Mouse (Mus musculus) neural tube, embryonic 12.5 days (tissue): ENCODE data around the gene Cdh22. TPM values are rescaled to one million over a fixed set of nuclear protein-coding genes. Genes with fewer than 3 reads are reported as not detected.

Experiments
- ATAC-seq: fragments of 200-750 bp; cut with Nextera tagmentation; 2 replicates; pipeline ENCODE4 v1.8.0; 2017; ENCODE audit warnings: low read depth, mild to moderate bottlenecking, moderate TSS enrichment, moderate library complexity; ENCODE audit not compliant: low FRiP score
- H3K27ac ChIP-seq: fragments of 300-500 bp; sonication (generic); 2 replicates; pipeline ENCODE4 v1.5.1; 2016
- H3K27me3 ChIP-seq: fragments of 300-500 bp; sonication (generic); replicated peaks from 2 replicates; pipeline ENCODE4 v1.6.1; 2016; ENCODE audit warnings: mild to moderate bottlenecking
- H3K36me3 ChIP-seq: fragments of 300-500 bp; sonication (generic); 2 replicates; pipeline ENCODE4 v1.6.1; 2016; ENCODE audit warnings: mild to moderate bottlenecking
- H3K4me1 ChIP-seq: fragments of 300-500 bp; sonication (generic); 2 replicates; pipeline ENCODE4 v1.6.1; 2016
- H3K4me2 ChIP-seq: fragments of 300-500 bp; sonication (generic); replicated peaks from 2 replicates; pipeline ENCODE4 v1.6.1; 2016; ENCODE audit warnings: mild to moderate bottlenecking
- H3K4me3 ChIP-seq: fragments of 300-500 bp; sonication (generic); 2 replicates; pipeline ENCODE4 v1.5.1; 2016
- H3K9ac ChIP-seq: fragments of 300-500 bp; sonication (generic); 2 replicates; pipeline ENCODE4 v1.6.1; 2016; ENCODE audit warnings: mild to moderate bottlenecking
- H3K9me3 ChIP-seq: fragments of 300-500 bp; sonication (generic); 2 replicates; pipeline ENCODE4 v1.6.1; 2016; ENCODE audit warnings: mild to moderate bottlenecking
- WGBS: fragments of 180-500 bp; shearing (Covaris S2); methylation state at CpG from one replicate; pipeline ENCODE4 v1.1.7; 2016; 5-methylcytosine and 5-hydroxymethylcytosine counted together
- polyA plus RNA-seq: library from polyadenylated mRNA; unstranded; fragments of >200 nt; fragmentation: Nextera tagmentation; extraction: Ambion mirVana; gene quantifications from 2 replicates; pipeline ENCODE4 v1.2.1, GENCODE M21; 2016

Cdh22 gene
- polyA plus RNA-seq, 1 experiment from 2014 or later = 10.4 TPM

DNA sequence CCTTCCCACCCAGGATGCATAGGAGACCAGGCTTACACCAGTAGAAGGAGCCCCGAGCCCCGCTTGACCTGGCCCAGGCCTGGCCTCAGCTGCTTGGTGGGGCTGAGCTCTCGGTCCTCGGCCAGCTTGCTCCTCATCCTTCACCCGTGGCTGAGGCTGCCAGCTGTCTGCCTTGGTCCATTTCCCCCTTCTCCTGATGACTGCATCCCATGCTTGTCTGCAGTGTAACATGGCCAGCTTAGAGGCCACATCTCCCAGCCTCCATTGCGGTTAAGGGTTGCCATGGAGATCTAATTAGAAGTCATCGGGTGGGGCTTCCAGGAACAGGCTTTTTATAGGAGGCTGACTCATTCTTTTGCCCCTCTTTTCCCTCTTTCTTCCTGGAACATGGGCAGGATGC is 29.2 kb upstream of the Cdh22 start:
- ATAC-seq = no peak; the same call in 1 of the 2 replicates
- no peak overlapping the region for H3K9ac ChIP-seq

DNA sequence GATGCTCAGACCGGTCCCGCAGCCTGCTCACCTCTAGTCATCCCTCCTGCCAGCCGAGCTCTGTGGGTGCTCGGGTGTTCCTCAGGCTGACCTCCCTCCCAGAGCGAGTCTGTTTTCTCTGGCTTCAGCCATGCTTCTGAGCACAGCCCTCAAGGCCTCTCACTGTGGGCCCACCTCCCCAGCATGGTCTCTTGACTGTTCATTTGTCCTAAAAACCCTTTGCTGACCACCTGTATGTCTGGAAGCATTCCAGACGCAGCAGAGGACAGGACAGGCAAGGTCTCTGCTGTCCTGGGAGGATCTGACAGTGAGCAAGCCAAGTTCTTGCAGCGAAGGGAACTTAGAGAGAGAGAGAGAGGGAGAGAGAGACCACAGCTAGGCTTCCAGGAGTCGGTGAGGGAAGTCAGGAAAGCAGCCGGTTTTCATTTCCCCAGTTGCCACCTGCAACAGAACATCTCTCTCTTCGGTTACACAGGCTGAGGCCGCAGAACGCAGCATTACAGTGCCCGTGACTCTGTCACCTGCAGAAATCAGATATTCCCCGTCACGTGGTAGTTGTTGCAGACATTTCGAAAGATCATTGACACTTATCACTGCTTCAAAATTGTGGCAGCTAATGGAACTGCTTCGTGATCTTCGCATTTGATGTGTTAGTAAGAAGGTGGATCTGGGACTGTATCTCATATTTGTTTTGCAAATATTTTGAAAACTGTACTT is 27.8 kb upstream of the Cdh22 start:
- H3K4me2 ChIP-seq = no peak overlapping the region
- ATAC-seq = no peak
- H3K9ac ChIP-seq = no peak overlapping the region
- 67% methylated on average over 18 of the region's 18 CpGs for WGBS
- H3K27me3 ChIP-seq = peaks cover 27% of the 10 kb centered on the region
- H3K27ac ChIP-seq = no peak overlapping the region
- H3K4me3 ChIP-seq = no peak overlapping the region
- H3K9me3 ChIP-seq = no peaks in the 10 kb centered on the region
- no peaks in the 10 kb centered on the region for H3K36me3 ChIP-seq
- peaks cover 31% of the 10 kb centered on the region; the same call in 1 of the 2 replicates for H3K4me1 ChIP-seq

More for the DNA sequence above, 29.2 kb upstream of the Cdh22 start:
- no peak overlapping the region for H3K4me2 ChIP-seq
- H3K36me3 ChIP-seq = no peaks in the 10 kb centered on the region
- WGBS = 54% methylated on average over 7 of the region's 7 CpGs
- peaks cover 31% of the 10 kb centered on the region; the same call in 1 of the 2 replicates for H3K4me1 ChIP-seq
- H3K9me3 ChIP-seq = no peaks in the 10 kb centered on the region
- H3K27ac ChIP-seq = no peak overlapping the region
- H3K27me3 ChIP-seq = peaks cover 25% of the 10 kb centered on the region
- no peak overlapping the region for H3K4me3 ChIP-seq

DNA sequence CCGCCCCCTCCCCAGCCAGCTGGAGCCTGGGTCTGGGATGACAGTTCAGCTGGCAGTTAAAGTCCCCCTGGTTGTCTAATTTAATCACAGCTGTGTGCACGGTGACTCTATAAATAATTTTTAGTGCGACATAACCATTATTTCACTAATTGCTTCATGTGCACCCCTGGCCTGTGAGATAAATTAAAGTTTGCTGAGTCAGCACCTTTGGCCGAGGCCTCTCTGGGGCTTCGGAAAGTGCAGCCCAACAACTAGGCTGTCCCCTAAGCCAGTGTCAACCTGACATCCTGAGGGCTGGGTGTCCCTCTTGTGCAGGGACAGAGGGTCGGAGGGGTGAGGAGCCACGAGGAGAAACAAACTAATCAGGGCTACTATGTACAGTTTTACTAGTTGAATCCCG is 25.2 kb upstream of the Cdh22 start:
- no peaks in the 10 kb centered on the region for H3K36me3 ChIP-seq
- no peak overlapping the region for H3K4me3 ChIP-seq
- ATAC-seq = no peak
- 63% methylated on average over 8 of the region's 8 CpGs for WGBS
- peaks cover 36% of the 10 kb centered on the region for H3K27me3 ChIP-seq
- H3K9ac ChIP-seq = no peak overlapping the region
- H3K4me2 ChIP-seq = no peak overlapping the region
- peaks cover 17% of the 10 kb centered on the region; the same call in 1 of the 2 replicates for H3K4me1 ChIP-seq
- H3K27ac ChIP-seq = no peak overlapping the region
- H3K9me3 ChIP-seq = no peaks in the 10 kb centered on the region

DNA sequence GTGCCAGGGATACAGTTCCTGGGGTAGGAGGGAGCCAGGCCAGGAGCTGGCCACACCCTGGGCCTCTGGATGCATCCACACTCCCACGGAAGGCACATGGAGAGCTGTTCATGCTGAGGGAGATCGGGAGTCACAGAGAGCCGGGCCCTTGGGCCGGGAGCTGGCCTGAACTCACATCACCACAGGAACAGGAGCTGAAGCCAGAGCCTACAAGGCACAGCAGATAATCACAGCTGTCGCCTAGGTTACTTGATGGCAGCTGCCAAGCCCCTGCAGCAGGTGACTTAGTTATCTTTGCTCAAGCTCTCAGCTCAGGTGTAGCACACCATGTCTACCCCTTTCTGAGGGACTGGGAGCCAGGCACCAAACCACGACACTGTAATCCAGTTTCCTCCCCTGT is 23.7 kb upstream of the Cdh22 start:
- Histone ChIP-seq H3K27ac (no peak overlapping the region), H3K27me3 (peaks cover 49% of the 10 kb centered on the region), H3K9me3 (no peaks in the 10 kb centered on the region), H3K36me3 (no peaks in the 10 kb centered on the region), H3K4me2 (no peak overlapping the region), H3K4me3 (no peak overlapping the region), H3K9ac (no peak overlapping the region), H3K4me1 (peaks cover 17% of the 10 kb centered on the region)
- WGBS = 82% methylated on average over 6 of the region's 6 CpGs
- ATAC-seq = no peak

DNA sequence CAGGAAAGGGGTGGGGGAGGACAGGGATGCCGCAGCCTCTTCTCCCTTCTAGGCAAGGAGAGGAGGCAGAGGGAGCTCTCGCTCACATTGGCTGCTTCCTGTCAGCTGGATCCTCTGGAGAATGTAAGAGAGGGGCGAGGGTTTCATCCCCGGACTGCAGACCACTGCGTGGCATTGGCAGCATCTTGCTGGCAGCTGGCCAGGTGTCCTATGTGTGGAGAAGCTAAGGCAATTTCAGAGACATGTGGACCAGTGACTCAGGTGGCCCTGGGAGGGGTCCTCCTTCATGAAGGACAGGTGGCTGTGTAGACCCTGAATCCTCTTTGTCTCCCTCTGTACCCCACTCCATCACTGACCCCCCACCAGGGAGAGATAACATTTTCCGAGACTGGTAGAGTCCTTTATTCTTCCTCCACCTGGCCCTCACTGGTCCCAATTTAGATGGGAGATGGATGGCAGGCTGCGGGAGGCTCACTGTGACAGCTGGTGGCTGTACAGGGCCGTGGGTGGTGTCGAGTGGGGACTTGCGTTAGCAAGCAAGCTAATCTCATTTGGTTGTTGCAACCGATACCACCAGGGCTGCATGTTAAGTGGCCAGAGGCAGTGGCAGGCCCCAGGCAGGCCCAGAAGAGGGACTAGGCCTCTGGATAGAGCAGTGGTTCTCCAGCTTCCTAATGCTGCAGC is 22.6 kb upstream of the Cdh22 start:
- no peaks in the 10 kb centered on the region for H3K36me3 ChIP-seq
- no peak overlapping the region for H3K4me2 ChIP-seq
- H3K4me3 ChIP-seq = no peak overlapping the region
- no peak overlapping the region for H3K27ac ChIP-seq
- no peaks in the 10 kb centered on the region for H3K9me3 ChIP-seq
- ATAC-seq = no peak
- no peak overlapping the region for H3K9ac ChIP-seq
- 53% methylated on average over 11 of the region's 11 CpGs for WGBS
- H3K4me1 ChIP-seq = peaks cover 17% of the 10 kb centered on the region
- peaks cover 55% of the 10 kb centered on the region for H3K27me3 ChIP-seq

DNA sequence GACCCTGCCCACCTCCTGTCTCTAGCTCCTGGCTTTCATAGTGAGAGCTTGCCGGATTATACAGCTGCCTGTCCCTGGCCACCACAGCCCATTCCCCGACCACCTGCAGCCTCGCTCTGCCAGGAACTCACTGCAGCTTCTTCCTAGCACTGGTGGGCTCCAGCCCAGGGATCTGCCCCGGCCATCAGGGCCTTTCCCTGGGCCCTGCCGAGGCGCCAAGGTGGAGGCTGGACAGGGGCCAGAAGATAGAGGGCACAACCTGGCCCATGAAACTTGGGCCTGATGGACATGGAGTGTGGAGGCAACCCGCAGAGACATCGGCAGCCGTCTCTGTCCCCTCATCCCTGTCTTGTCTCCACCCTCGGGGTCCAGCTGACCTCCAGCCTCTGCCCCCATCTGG is 21.6 kb upstream of the Cdh22 start:
- peaks cover 58% of the 10 kb centered on the region for H3K27me3 ChIP-seq
- H3K27ac ChIP-seq = no peak overlapping the region
- H3K4me3 ChIP-seq = no peak overlapping the region
- no peaks in the 10 kb centered on the region for H3K9me3 ChIP-seq
- WGBS = 72% methylated on average over 10 of the region's 10 CpGs
- H3K4me1 ChIP-seq = peaks cover 17% of the 10 kb centered on the region
- no peaks in the 10 kb centered on the region for H3K36me3 ChIP-seq
- H3K9ac ChIP-seq = no peak overlapping the region
- ATAC-seq = no peak
- no peak overlapping the region for H3K4me2 ChIP-seq

DNA sequence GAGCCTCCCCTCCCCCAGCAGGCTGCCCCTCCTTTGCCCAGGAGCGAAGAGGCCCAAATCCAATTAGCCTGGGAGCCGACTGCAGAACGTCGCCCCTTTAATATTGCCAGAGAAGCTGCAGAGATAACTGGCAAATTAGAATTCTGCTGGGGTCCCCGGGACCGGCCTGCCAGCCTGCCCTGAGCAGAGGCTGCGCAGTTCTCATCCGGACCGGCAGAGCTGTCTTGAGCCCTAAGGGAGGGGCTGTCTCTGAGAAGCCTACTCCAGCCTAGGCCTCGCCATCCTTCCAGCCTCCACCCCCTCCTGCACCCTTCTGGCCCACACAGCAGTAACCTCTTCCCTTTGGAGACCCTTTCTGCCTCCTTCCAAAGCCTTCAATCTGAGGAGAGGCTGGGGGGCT is 19.2 kb upstream of the Cdh22 start:
- Histone ChIP-seq H3K9me3 (no peaks in the 10 kb centered on the region), H3K4me1 (peaks cover 10% of the 10 kb centered on the region), H3K4me2 (no peak overlapping the region; the same call in 1 of the 2 replicates), H3K27ac (no peak overlapping the region), H3K4me3 (no peak overlapping the region; the same call in 1 of the 2 replicates), H3K27me3 (peaks cover 60% of the 10 kb centered on the region), H3K9ac (no peak overlapping the region), H3K36me3 (no peaks in the 10 kb centered on the region)
- WGBS = 13% methylated on average over 10 of the region's 10 CpGs
- ATAC-seq = no peak

DNA sequence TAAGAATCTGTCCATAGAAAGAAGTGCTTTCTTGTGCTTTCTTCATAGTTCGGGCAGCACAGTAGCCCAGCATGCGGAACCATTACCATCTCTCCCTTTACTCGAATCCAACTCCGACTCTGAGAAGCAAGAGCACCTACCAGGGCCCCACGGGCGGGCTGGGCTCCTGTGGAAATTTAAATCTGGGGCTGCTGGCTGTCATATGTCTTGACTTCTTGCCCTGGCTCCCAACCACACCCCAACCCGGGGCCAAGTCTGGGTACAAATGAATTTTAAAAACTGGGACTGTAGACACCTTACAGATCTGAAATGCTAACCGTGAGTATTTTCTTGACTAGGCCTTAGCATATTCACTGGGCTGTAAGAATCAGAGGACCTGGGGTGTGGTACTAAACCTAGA is 18.6 kb upstream of the Cdh22 start:
- Histone ChIP-seq H3K27me3 (peaks cover 56% of the 10 kb centered on the region), H3K4me2 (no peak overlapping the region)

DNA sequence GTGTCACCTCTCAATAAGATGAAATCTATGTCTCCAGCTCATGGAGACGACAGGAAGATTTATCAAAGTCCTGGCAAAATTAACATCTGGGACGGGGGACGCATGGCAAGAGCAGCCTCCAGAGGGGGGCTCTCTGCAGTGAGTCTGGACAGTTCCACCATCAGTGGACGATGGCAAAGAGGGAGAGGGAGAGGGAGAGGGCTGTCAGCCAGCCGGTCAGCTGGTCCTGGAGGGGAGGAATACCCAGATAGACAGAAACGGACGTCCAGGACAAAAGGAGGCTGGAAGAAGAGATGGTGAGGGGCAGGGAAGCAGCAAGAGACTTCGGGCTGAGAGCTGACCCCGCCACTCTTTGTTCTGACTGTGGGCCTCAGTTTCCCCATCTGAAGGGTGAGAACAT is 18.1 kb upstream of the Cdh22 start:
- WGBS = 57% methylated on average over 9 of the region's 9 CpGs
- Histone ChIP-seq H3K4me2 (no peak overlapping the region), H3K4me3 (no peak overlapping the region), H3K9ac (no peak overlapping the region), H3K9me3 (no peaks in the 10 kb centered on the region), H3K4me1 (peaks cover 10% of the 10 kb centered on the region), H3K36me3 (no peaks in the 10 kb centered on the region), H3K27ac (no peak overlapping the region), H3K27me3 (peaks cover 52% of the 10 kb centered on the region)
- ATAC-seq = no peak

More for the DNA sequence above, 18.6 kb upstream of the Cdh22 start:
- Histone ChIP-seq H3K9me3 (no peaks in the 10 kb centered on the region), H3K4me3 (no peak overlapping the region), H3K9ac (no peak overlapping the region), H3K36me3 (no peaks in the 10 kb centered on the region), H3K27ac (no peak overlapping the region), H3K4me1 (peaks cover 10% of the 10 kb centered on the region)
- 76% methylated on average over 8 of the region's 8 CpGs for WGBS
- ATAC-seq = no peak

DNA sequence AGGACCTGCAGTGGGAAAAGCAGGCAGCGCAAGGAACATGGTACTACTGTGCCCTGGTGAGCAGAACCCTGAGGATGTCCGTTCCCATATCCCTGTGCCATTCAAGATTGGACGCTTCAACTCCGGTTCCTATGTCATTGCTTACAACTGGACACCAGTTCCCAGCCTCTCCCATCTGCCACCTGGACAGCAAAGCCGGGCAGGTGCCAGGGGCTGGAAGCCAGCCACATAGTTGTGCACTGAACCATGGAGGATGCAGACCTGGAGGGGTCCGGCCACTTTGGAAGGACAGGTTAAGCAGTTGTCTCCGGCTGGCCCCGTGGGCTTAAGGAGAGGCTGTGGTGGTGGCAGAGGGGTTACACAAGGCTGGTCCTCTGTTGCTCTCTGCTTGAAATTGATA is 17.7 kb upstream of the Cdh22 start:
- no peak for ATAC-seq
- Histone ChIP-seq H3K4me2 (no peak overlapping the region), H3K27me3 (peaks cover 56% of the 10 kb centered on the region), H3K4me1 (peaks cover 10% of the 10 kb centered on the region), H3K4me3 (no peak overlapping the region), H3K9me3 (no peaks in the 10 kb centered on the region), H3K36me3 (no peaks in the 10 kb centered on the region), H3K9ac (no peak overlapping the region), H3K27ac (no peak overlapping the region)
- WGBS = 79% methylated on average over 8 of the region's 8 CpGs

DNA sequence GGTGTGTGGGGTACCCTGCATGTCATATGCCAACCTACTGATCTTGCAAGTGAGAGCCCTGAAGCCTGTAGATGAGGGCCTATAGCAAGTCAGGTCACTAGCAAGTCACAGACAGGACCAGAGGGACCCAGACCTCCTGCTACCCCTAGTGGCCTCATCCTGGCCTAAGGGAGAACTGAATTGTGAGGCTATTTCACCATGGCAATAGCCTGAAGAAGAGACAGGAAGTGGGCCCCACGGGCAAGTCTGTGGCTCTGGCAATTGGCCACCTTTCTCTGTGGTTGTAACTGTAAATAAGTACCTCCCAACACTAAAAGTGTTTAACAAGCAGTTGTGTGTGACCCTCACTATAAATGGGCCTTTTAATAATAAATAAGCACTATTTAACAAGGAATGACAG is 16.2 kb upstream of the Cdh22 start:
- H3K9ac ChIP-seq = no peak overlapping the region
- no peak for ATAC-seq
- H3K4me1 ChIP-seq = peaks cover 10% of the 10 kb centered on the region
- no peaks in the 10 kb centered on the region for H3K36me3 ChIP-seq
- no peak overlapping the region for H3K4me3 ChIP-seq
- H3K27me3 ChIP-seq = peaks cover 63% of the 10 kb centered on the region
- no peak overlapping the region for H3K4me2 ChIP-seq
- WGBS = 55% methylated on average over 1 of the region's 1 CpGs
- H3K9me3 ChIP-seq = no peaks in the 10 kb centered on the region
- H3K27ac ChIP-seq = no peak overlapping the region

DNA sequence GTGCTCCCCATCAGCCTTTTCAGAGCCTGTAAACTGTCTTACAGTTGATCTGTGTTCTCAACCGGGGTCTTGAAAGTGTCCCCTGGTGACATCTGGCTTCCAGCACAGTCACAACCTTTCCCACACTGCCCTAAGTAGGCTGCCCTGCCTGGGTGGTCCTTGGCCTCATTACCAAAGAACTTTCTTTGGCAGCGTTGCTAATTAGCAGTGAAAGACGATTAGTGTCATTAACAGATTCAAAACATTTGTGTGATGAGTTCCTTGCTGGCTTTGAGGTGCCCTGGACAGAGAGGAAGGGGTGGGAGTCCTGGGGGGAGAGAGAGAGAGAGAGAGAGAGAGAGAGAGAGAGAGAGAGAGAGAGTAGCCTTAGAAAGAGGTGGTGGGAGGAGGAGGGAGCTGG is 14.3 kb upstream of the Cdh22 start:
- H3K9me3 ChIP-seq = no peaks in the 10 kb centered on the region
- ATAC-seq = no peak
- H3K27ac ChIP-seq = no peak overlapping the region
- H3K27me3 ChIP-seq = peaks cover 64% of the 10 kb centered on the region
- WGBS = 8% methylated on average over 3 of the region's 3 CpGs
- H3K4me3 ChIP-seq = no peak overlapping the region
- no peak overlapping the region for H3K4me2 ChIP-seq
- H3K4me1 ChIP-seq = peaks cover 4% of the 10 kb centered on the region
- no peaks in the 10 kb centered on the region for H3K36me3 ChIP-seq
- H3K9ac ChIP-seq = no peak overlapping the region

DNA sequence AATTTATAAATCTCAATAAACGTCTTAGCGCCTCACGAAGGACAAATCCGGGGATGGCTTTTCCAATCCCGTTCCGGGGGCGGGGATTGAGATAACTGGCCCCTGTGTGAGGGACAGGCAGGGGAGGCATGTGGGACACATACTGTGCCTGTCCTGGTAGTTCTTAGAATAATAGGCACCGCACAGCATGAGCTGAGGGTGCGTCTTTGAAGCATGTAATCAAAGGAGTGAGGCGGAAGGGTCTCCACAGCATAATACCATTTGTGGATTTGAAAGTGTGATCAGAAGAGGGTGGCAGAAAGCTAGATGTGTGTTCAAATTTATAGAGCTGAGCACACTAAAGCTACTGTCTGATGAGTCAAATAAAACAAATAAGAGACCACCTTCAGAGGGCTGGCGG is 11.7 kb upstream of the Cdh22 start:
- Histone ChIP-seq H3K4me1 (peaks cover 15% of the 10 kb centered on the region), H3K4me3 (no peak overlapping the region), H3K9ac (no peak overlapping the region), H3K36me3 (no peaks in the 10 kb centered on the region), H3K4me2 (no peak overlapping the region), H3K27ac (no peak overlapping the region), H3K9me3 (no peaks in the 10 kb centered on the region), H3K27me3 (peaks cover 65% of the 10 kb centered on the region)
- ATAC-seq = no peak
- WGBS = 10% methylated on average over 11 of the region's 11 CpGs
